Mouse (Mus musculus) megakaryocyte, embryonic 14.5 days (primary cell): ENCODE measurements at regions not wholly inside any gene's neighbourhood (a gene's known extent, or its start where the extent isn't known, plus 50 kb on each side); places are given as distances from the start of the nearest gene placed in this dataset.

Source experiments
- H3K27me3 ChIP-seq: replicated peaks from 2 replicates; pipeline ENCODE3; 2012; ENCODE audit warnings: inconsistent platforms
- H3K36me3 ChIP-seq: replicated peaks from 2 replicates; pipeline ENCODE3; 2012; ENCODE audit warnings: low read length, inconsistent platforms, mixed read lengths
- H3K4me1 ChIP-seq: 2 replicates; pipeline ENCODE4 v1.6.1; 2012; ENCODE audit warnings: inconsistent platforms
- H3K4me3 ChIP-seq: replicated peaks from 2 replicates; pipeline ENCODE3; 2012; ENCODE audit warnings: moderate library complexity, mild to moderate bottlenecking, inconsistent platforms
- H3K9me3 ChIP-seq: 2 replicates; pipeline ENCODE4 v1.6.1; 2012; ENCODE audit warnings: inconsistent platforms
- FLI1 ChIP-seq: IDR thresholded peaks from 2 replicates; pipeline ENCODE4 v1.6.1; 2012; ENCODE audit warnings: low read length, inconsistent platforms, mixed read lengths
- GATA1 ChIP-seq: IDR thresholded peaks from 3 replicates; pipeline ENCODE4 v1.6.1; 2012; ENCODE audit warnings: mixed read lengths, low read length, inconsistent platforms, borderline replicate concordance

GRCm38 (mm10) chr6:64797600-64797999 lies 68.7 kb downstream of the Atoh1 start:
- H3K4me1 ChIP-seq = peaks cover 5% of the 10 kb centered on the region; the same call in 1 of the 2 replicates
- H3K9me3 ChIP-seq = no peaks in the 10 kb centered on the region
- TF ChIP-seq GATA1 = no peak
- TF ChIP-seq FLI1 = no peak
- peaks cover 6% of the 10 kb centered on the region for H3K27me3 ChIP-seq
- no peak overlapping the region for H3K4me3 ChIP-seq
- no peaks in the 10 kb centered on the region for H3K36me3 ChIP-seq

- Histone ChIP-seq H3K9me3 (no peaks in the 10 kb centered on the region), H3K4me3 (no peak overlapping the region), H3K4me1 (peaks cover 5% of the 10 kb centered on the region; the same call in 1 of the 2 replicates), H3K27me3 (peaks cover 6% of the 10 kb centered on the region), H3K36me3 (no peaks in the 10 kb centered on the region)
- TF ChIP-seq FLI1 (no peak), GATA1 (no peak)
Observed at GRCm38 (mm10) chr6:64798804-64799203, 69.9 kb downstream of the Atoh1 start.

GRCm38 (mm10) chr6:64799306-64800001 lies 70.5 kb downstream of the Atoh1 start:
- Histone ChIP-seq H3K36me3 (no peaks in the 10 kb centered on the region), H3K4me3 (peak overlapping the region; percentile 70), H3K4me1 (peaks cover 5% of the 10 kb centered on the region; the same call in 1 of the 2 replicates), H3K9me3 (no peaks in the 10 kb centered on the region), H3K27me3 (peaks cover 6% of the 10 kb centered on the region)
- TF ChIP-seq GATA1 = no peak
- no peak for TF ChIP-seq FLI1

- no peaks in the 10 kb centered on the region for H3K36me3 ChIP-seq
- H3K27me3 ChIP-seq = peaks cover 6% of the 10 kb centered on the region
- H3K4me3 ChIP-seq = no peak overlapping the region
- peaks cover 5% of the 10 kb centered on the region; the same call in 1 of the 2 replicates for H3K4me1 ChIP-seq
- no peak for TF ChIP-seq GATA1
- TF ChIP-seq FLI1 = no peak
- H3K9me3 ChIP-seq = peaks cover 6% of the 10 kb centered on the region; the same call in 1 of the 2 replicates
Observed at GRCm38 (mm10) chr6:64800965-64801364, 72.0 kb downstream of the Atoh1 start.

- Histone ChIP-seq H3K27me3 (no peaks in the 10 kb centered on the region), H3K9me3 (no peaks in the 10 kb centered on the region), H3K36me3 (no peaks in the 10 kb centered on the region), H3K4me3 (no peak overlapping the region), H3K4me1 (no peaks in the 10 kb centered on the region)
- TF ChIP-seq GATA1 (no peak), FLI1 (no peak)
Observed at GRCm38 (mm10) chr6:64815115-64815514, 86.2 kb downstream of the Atoh1 start.

GRCm38 (mm10) chr6:64849097-64849648 lies 120.2 kb downstream of the Atoh1 start:
- TF ChIP-seq GATA1 (no peak), FLI1 (no peak)
- Histone ChIP-seq H3K4me1 (no peaks in the 10 kb centered on the region), H3K4me3 (no peak overlapping the region), H3K36me3 (no peaks in the 10 kb centered on the region), H3K27me3 (no peaks in the 10 kb centered on the region), H3K9me3 (0 out of 2 replicates have a peak, but pooled peaks cover 3% of the 10 kb centered on the region)

- H3K36me3 ChIP-seq = no peaks in the 10 kb centered on the region
- H3K4me3 ChIP-seq = no peak overlapping the region
- peaks cover 15% of the 10 kb centered on the region for H3K9me3 ChIP-seq
- H3K4me1 ChIP-seq = no peaks in the 10 kb centered on the region
- TF ChIP-seq GATA1 (no peak), FLI1 (no peak)
- H3K27me3 ChIP-seq = no peaks in the 10 kb centered on the region
Observed at GRCm38 (mm10) chr6:64862901-64863300, 134.0 kb downstream of the Atoh1 start.

- no peaks in the 10 kb centered on the region for H3K36me3 ChIP-seq
- no peak overlapping the region for H3K4me3 ChIP-seq
- no peaks in the 10 kb centered on the region for H3K9me3 ChIP-seq
- no peaks in the 10 kb centered on the region for H3K27me3 ChIP-seq
- no peaks in the 10 kb centered on the region for H3K4me1 ChIP-seq
- TF ChIP-seq GATA1 = no peak
- no peak for TF ChIP-seq FLI1
Observed at GRCm38 (mm10) chr6:64896420-64896819, 146.0 kb upstream of the Smarcad1 start.
